8 mouse cellular contexts compared by ENCODE assay signal in genomic region chr2:20525879-20526593, GRCm38 (mm10).
DNase-seq lines count a peak whose midpoint lies in the region; ATAC-seq and TF ChIP-seq lines count a peak whose summit lies in the region.
"Had no signal": no experiment of that assay in that cellular context is flagged by ENCODE, and none has a peak within 500 bp of the region (broad histone marks: within the 10 kb centered on the region; RNA-seq: fewer than 3 reads in every experiment).

No protein-coding gene starts in this region.

- H3K36me3 ChIP-seq in testis, adult 2 months (ENCODE audit: control insufficient read depth, insufficient read depth, low read length) = no peaks in the 10 kb centered on the region

- no peak overlapping the region; the same call in 1 of the 2 replicates for H3K27ac ChIP-seq in testis, adult 2 months (ENCODE audit: control insufficient read depth, insufficient read depth, low read depth, low read length)
- H3K27ac ChIP-seq: limb, embryonic 13.5 days had no signal

- ATAC-seq in activated CD4-positive, CD25-positive, alpha-beta regulatory T cell, adult 4 months = no peak
- no peak for ATAC-seq in erythroid progenitor cell, adult 5-6 weeks (replicated peaks; ENCODE audit: low FRiP score, poor library complexity, severe bottlenecking)

- peaks cover 3% of the 10 kb centered on the region; the same call in 1 of the 2 replicates for H3K4me1 ChIP-seq in testis, adult 2 months (ENCODE audit: control insufficient read depth, insufficient read depth, low read length)

- TF ChIP-seq POLR2A in testis, adult 2 months (IDR thresholded peaks at IDR 0.05; ENCODE audit: control insufficient read depth, low read depth, low read length) = no peak

- DNase-seq in testis, postnatal 14 days (ENCODE audit: low spot score) = no peak
- peak; percentile 56 for DNase-seq in heart, adult 8-10 months (ENCODE audit: low spot score)
- peak; percentile 34 to 46 for DNase-seq in kidney, postnatal 4 days
- DNase-seq in spleen, postnatal 10 days (ENCODE audit: low spot score in 2 of 2) = no peak

- no peak overlapping the region for H3K4me3 ChIP-seq in testis, adult 2 months (ENCODE audit: control insufficient read depth, low read depth, low read length)
- H3K4me3 ChIP-seq: limb, embryonic 13.5 days had no signal

- no peaks in the 10 kb centered on the region for H3K27me3 ChIP-seq in testis, adult 2 months (ENCODE audit: control insufficient read depth, insufficient read depth, low read length)
- H3K27me3 ChIP-seq: limb, embryonic 13.5 days had no signal

- TF ChIP-seq CTCF in testis, adult 2 months (IDR thresholded peaks at IDR 0.05; ENCODE audit: control insufficient read depth, insufficient read depth, insufficient replicate concordance, low read depth, low read length) = peak; percentile 5; the same call in 1 of the 2 replicates

Comparison
In these comparisons a context has a peak if more than half of its experiments do, and no peak if none do; other contexts are left out.
1. DNase-seq: peak in heart, adult 8-10 months (single experiment) and kidney, postnatal 4 days (2 of 2); none in testis, postnatal 14 days (single experiment) and spleen, postnatal 10 days (0 of 2).